Mouse (Mus musculus): Measurements from ENCODE around the gene Mapk9. TPM values are rescaled to one million over a fixed set of nuclear protein-coding genes. Genes with fewer than 3 reads are reported as not detected.

Mapk9 gene
- polyA plus RNA-seq, 1 experiment from 2014 or later = 30.2 TPM

- ATAC-seq = peak; percentile 93
These were observed 35.4 kb upstream of the Mapk9 start for GRCm38 (mm10) chr11:49811099-49811541.

GRCm38 (mm10) chr11:49811879-49812278, 34.7 kb upstream of the Mapk9 start:
- no peak overlapping the region for H3K27ac ChIP-seq (ENCODE audit: low read length)
- ATAC-seq = no peak

More at GRCm38 (mm10) chr11:49811099-49811541, 35.4 kb upstream of the Mapk9 start:
- H3K4me1 ChIP-seq (ENCODE audit: insufficient read depth, low read depth, low read length) = no peaks in the 10 kb centered on the region
- no peaks in the 10 kb centered on the region for H3K9me3 ChIP-seq (ENCODE audit: low read length)
- 62% methylated on average over 8 of the region's 8 CpGs for WGBS
- H3K27ac ChIP-seq (ENCODE audit: low read length) = no peak overlapping the region
- no peak overlapping the region for H3K4me2 ChIP-seq (replicated peaks; ENCODE audit: low read depth, low read length)
- no peaks in the 10 kb centered on the region for H3K36me3 ChIP-seq (ENCODE audit: insufficient read depth, low read length)
- H3K27me3 ChIP-seq (replicated peaks; ENCODE audit: insufficient read depth, low read length) = no peaks in the 10 kb centered on the region
- H3K9ac ChIP-seq (replicated peaks; ENCODE audit: low read depth) = no peak overlapping the region
- TF ChIP-seq EP300 (IDR thresholded peaks at IDR 0.05) = peak; percentile 72; the same call in 1 of the 2 replicates
- no peak for TF ChIP-seq CTCF (IDR thresholded peaks at IDR 0.05)
- H3K4me3 ChIP-seq (ENCODE audit: low read depth, low read length) = no peak overlapping the region
- peak; percentile 83 for DNase-seq (ENCODE audit: low spot score)

GRCm38 (mm10) chr11:49818869-49819566, 27.5 kb upstream of the Mapk9 start:
- Histone ChIP-seq H3K4me2 (replicated peaks; ENCODE audit: low read depth, low read length) (no peak overlapping the region), H3K4me1 (ENCODE audit: insufficient read depth, low read depth, low read length) (no peaks in the 10 kb centered on the region), H3K36me3 (ENCODE audit: insufficient read depth, low read length) (no peaks in the 10 kb centered on the region), H3K9ac (replicated peaks; ENCODE audit: low read depth) (no peak overlapping the region), H3K27me3 (replicated peaks; ENCODE audit: insufficient read depth, low read length) (no peaks in the 10 kb centered on the region), H3K4me3 (ENCODE audit: low read depth, low read length) (no peak overlapping the region), H3K27ac (ENCODE audit: low read length) (no peak overlapping the region), H3K9me3 (ENCODE audit: low read length) (no peaks in the 10 kb centered on the region)
- 90% methylated on average over 15 of the region's 15 CpGs for WGBS
- ATAC-seq (no peak), DNase-seq (ENCODE audit: low spot score) (no peak)
- TF ChIP-seq CTCF (IDR thresholded peaks at IDR 0.05) = no peak
- no peak for TF ChIP-seq EP300 (IDR thresholded peaks at IDR 0.05)

More at GRCm38 (mm10) chr11:49811879-49812278, 34.7 kb upstream of the Mapk9 start:
- Histone ChIP-seq H3K9ac (replicated peaks; ENCODE audit: low read depth) (no peak overlapping the region), H3K4me1 (ENCODE audit: insufficient read depth, low read depth, low read length) (no peaks in the 10 kb centered on the region), H3K27me3 (replicated peaks; ENCODE audit: insufficient read depth, low read length) (no peaks in the 10 kb centered on the region), H3K36me3 (ENCODE audit: insufficient read depth, low read length) (no peaks in the 10 kb centered on the region), H3K9me3 (ENCODE audit: low read length) (no peaks in the 10 kb centered on the region), H3K4me2 (replicated peaks; ENCODE audit: low read depth, low read length) (no peak overlapping the region), H3K4me3 (ENCODE audit: low read depth, low read length) (no peak overlapping the region)
- TF ChIP-seq EP300 (IDR thresholded peaks at IDR 0.05) (no peak), CTCF (IDR thresholded peaks at IDR 0.05) (no peak)
- DNase-seq (ENCODE audit: low spot score) = no peak
- 65% methylated on average over 8 of the region's 8 CpGs for WGBS

- DNase-seq (ENCODE audit: low spot score) (no peak), ATAC-seq (no peak)
- no peak overlapping the region for H3K27ac ChIP-seq (ENCODE audit: low read length)
- no peaks in the 10 kb centered on the region for H3K9me3 ChIP-seq (ENCODE audit: low read length)
- 84% methylated on average over 7 of the region's 7 CpGs for WGBS
- no peak overlapping the region for H3K4me2 ChIP-seq (replicated peaks; ENCODE audit: low read depth, low read length)
- H3K4me1 ChIP-seq (ENCODE audit: insufficient read depth, low read depth, low read length) = no peaks in the 10 kb centered on the region
- no peak overlapping the region for H3K9ac ChIP-seq (replicated peaks; ENCODE audit: low read depth)
- H3K27me3 ChIP-seq (replicated peaks; ENCODE audit: insufficient read depth, low read length) = no peaks in the 10 kb centered on the region
- H3K36me3 ChIP-seq (ENCODE audit: insufficient read depth, low read length) = no peaks in the 10 kb centered on the region
- no peak overlapping the region for H3K4me3 ChIP-seq (ENCODE audit: low read depth, low read length)
- TF ChIP-seq CTCF (IDR thresholded peaks at IDR 0.05) (no peak), EP300 (IDR thresholded peaks at IDR 0.05) (no peak)
These were observed 26.9 kb upstream of the Mapk9 start for GRCm38 (mm10) chr11:49819676-49820075.

GRCm38 (mm10) chr11:49820928-49821327, 25.6 kb upstream of the Mapk9 start:
- ATAC-seq = no peak
- Histone ChIP-seq H3K27ac (ENCODE audit: low read length) (no peak overlapping the region), H3K4me2 (replicated peaks; ENCODE audit: low read depth, low read length) (no peak overlapping the region), H3K36me3 (ENCODE audit: insufficient read depth, low read length) (no peaks in the 10 kb centered on the region), H3K9me3 (ENCODE audit: low read length) (no peaks in the 10 kb centered on the region), H3K27me3 (replicated peaks; ENCODE audit: insufficient read depth, low read length) (no peaks in the 10 kb centered on the region), H3K9ac (replicated peaks; ENCODE audit: low read depth) (no peak overlapping the region), H3K4me3 (ENCODE audit: low read depth, low read length) (no peak overlapping the region), H3K4me1 (ENCODE audit: insufficient read depth, low read depth, low read length) (no peaks in the 10 kb centered on the region)
- TF ChIP-seq CTCF (IDR thresholded peaks at IDR 0.05) = no peak
- no peak for TF ChIP-seq EP300 (IDR thresholded peaks at IDR 0.05)
- no peak for DNase-seq (ENCODE audit: low spot score)
- WGBS = 70% methylated on average over 2 of the region's 2 CpGs

- Histone ChIP-seq H3K27ac (ENCODE audit: low read length) (no peak overlapping the region), H3K9me3 (ENCODE audit: low read length) (no peaks in the 10 kb centered on the region), H3K9ac (replicated peaks; ENCODE audit: low read depth) (no peak overlapping the region), H3K27me3 (replicated peaks; ENCODE audit: insufficient read depth, low read length) (no peaks in the 10 kb centered on the region), H3K4me2 (replicated peaks; ENCODE audit: low read depth, low read length) (no peak overlapping the region), H3K4me3 (ENCODE audit: low read depth, low read length) (no peak overlapping the region), H3K36me3 (ENCODE audit: insufficient read depth, low read length) (no peaks in the 10 kb centered on the region), H3K4me1 (ENCODE audit: insufficient read depth, low read depth, low read length) (no peaks in the 10 kb centered on the region)
- 74% methylated on average over 2 of the region's 2 CpGs for WGBS
- ATAC-seq (no peak), DNase-seq (ENCODE audit: low spot score) (no peak)
- TF ChIP-seq CTCF (IDR thresholded peaks at IDR 0.05) (no peak), EP300 (IDR thresholded peaks at IDR 0.05) (no peak)
These were observed 25.0 kb upstream of the Mapk9 start for GRCm38 (mm10) chr11:49821546-49821945.

Data from lung, postnatal 0 days (tissue).